Mouse (Mus musculus) embryonic facial prominence, embryonic 13.5 days (tissue): Measurements from ENCODE around the gene Cog7. TPM values are rescaled to one million over a fixed set of nuclear protein-coding genes. Genes with fewer than 3 reads are reported as not detected.

Experiments used
- ATAC-seq: fragments of 200-750 bp; cut with Nextera tagmentation; 2 replicates; pipeline ENCODE4 v1.8.0; 2017; ENCODE audit warnings: low read depth; ENCODE audit not compliant: insufficient number of reproducible peaks, insufficient read depth, low FRiP score, low TSS enrichment
- H3K27ac ChIP-seq: fragments of 300-500 bp; sonication (generic); 2 replicates; pipeline ENCODE4 v1.5.1; 2015; ENCODE audit warnings: moderate library complexity, mild to moderate bottlenecking, inconsistent platforms
- H3K27me3 ChIP-seq: fragments of 300-500 bp; sonication (generic); 2 replicates; pipeline ENCODE4 v1.6.1; 2015; ENCODE audit warnings: mild to moderate bottlenecking, inconsistent platforms
- H3K36me3 ChIP-seq: fragments of 300-500 bp; sonication (generic); 2 replicates; pipeline ENCODE4 v1.6.1; 2015; ENCODE audit warnings: mild to moderate bottlenecking, inconsistent platforms
- H3K4me1 ChIP-seq: fragments of 300-500 bp; sonication (generic); 2 replicates; pipeline ENCODE4 v1.6.1; 2015; ENCODE audit warnings: inconsistent platforms
- H3K4me2 ChIP-seq: fragments of 300-500 bp; sonication (generic); 2 replicates; pipeline ENCODE4 v1.6.1; 2015; ENCODE audit warnings: moderate library complexity, mild to moderate bottlenecking, inconsistent platforms
- H3K4me3 ChIP-seq: fragments of 300-500 bp; sonication (generic); 2 replicates; pipeline ENCODE4 v1.5.1; 2015; ENCODE audit warnings: mild to moderate bottlenecking, inconsistent platforms
- H3K9ac ChIP-seq: fragments of 300-500 bp; sonication (generic); 2 replicates; pipeline ENCODE4 v1.6.1; 2015; ENCODE audit warnings: mild to moderate bottlenecking, inconsistent platforms
- H3K9me3 ChIP-seq: fragments of 300-500 bp; sonication (generic); 2 replicates; pipeline ENCODE4 v1.6.1; 2016; ENCODE audit warnings: inconsistent platforms
- WGBS: fragments of 180-500 bp; shearing (Covaris S2); methylation state at CpG from one replicate; pipeline ENCODE4 v1.1.7; 2015; ENCODE audit warnings: mixed read lengths; 5-methylcytosine and 5-hydroxymethylcytosine counted together
- polyA plus RNA-seq: library from polyadenylated mRNA; unstranded; fragments of >200 nt; fragmentation: Nextera tagmentation; extraction: Ambion mirVana; gene quantifications from 2 replicates; pipeline ENCODE4 v1.2.1, GENCODE M21; 2015

The Cog7 gene
- polyA plus RNA-seq, 1 experiment from 2014 or later, result 24.8 TPM

DNA sequence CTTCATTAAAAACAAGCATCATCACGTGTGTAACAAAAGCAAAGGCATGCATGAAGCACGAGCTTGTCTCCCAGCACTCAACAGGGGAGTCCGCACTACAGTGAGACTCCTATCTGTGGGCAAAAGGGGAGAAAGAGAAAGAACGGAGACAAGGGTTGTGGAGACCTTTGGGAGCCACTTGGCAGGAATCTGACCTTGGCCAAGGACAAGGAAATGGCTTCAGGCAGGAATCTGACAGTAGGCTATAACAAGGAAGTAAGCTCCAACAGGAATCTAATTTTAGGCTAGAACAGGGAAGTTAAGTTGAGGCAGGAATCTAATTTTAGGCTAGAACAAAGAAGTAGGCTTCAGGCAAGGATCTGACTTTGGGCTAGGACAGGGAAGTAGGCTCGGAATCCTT is 14.4 kb upstream of the Cog7 start:
- H3K9me3 ChIP-seq, result no peaks in the 10 kb centered on the region
- H3K4me2 ChIP-seq, result no peak overlapping the region
- no peak overlapping the region for H3K27ac ChIP-seq
- H3K4me3 ChIP-seq, result no peak overlapping the region
- no peaks in the 10 kb centered on the region for H3K27me3 ChIP-seq
- no peaks in the 10 kb centered on the region for H3K4me1 ChIP-seq
- H3K9ac ChIP-seq, result no peak overlapping the region
- H3K36me3 ChIP-seq, result peaks cover 92% of the 10 kb centered on the region
- 90% methylated on average over 5 of the region's 5 CpGs for WGBS
- ATAC-seq, result no peak

DNA sequence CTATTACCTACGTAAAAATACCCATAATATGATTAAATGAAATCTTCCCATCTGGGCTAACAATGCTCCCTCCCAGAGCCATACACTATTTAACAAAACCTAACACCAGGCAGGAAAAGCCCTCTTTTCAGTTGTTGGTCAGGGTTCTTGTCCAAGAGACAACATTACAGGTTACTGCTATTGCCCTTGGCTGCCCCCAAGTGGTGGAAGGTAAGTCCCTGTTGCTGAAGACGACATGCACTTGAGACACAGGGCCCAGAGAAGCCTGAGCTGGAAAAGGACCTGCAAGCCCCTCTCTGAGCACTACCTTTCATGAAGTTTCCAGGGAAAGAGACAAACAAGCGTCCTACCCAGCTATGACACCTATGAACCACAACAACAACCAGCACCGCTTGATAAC is 6.5 kb downstream of the Cog7 start:
- H3K9me3 ChIP-seq, result no peaks in the 10 kb centered on the region
- no peaks in the 10 kb centered on the region for H3K27me3 ChIP-seq
- no peak overlapping the region for H3K9ac ChIP-seq
- H3K27ac ChIP-seq, result no peak overlapping the region
- ATAC-seq, result no peak
- no peaks in the 10 kb centered on the region for H3K4me1 ChIP-seq
- H3K4me3 ChIP-seq, result no peak overlapping the region
- 53% methylated on average over 4 of the region's 4 CpGs for WGBS
- peaks cover 56% of the 10 kb centered on the region for H3K36me3 ChIP-seq
- H3K4me2 ChIP-seq, result no peak overlapping the region

DNA sequence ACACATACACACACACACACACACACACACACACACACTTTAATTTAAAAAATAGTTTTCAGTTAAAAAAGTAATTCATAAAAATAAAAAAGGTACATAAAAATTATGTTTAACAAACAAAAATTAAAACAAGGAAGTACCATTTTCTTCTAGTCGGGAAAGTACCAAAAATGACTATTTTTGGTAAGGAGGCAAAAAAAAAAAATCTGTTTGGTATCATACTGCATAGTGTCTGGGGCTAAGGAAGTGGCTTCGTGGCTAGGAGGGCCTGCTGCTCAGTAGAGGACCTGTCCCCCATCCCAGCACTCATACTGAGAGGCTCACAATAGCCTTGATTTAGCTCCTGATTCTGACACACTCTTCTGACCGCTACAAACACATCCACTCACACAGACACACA is 9.8 kb downstream of the Cog7 start:
- no peaks in the 10 kb centered on the region for H3K9me3 ChIP-seq
- no peaks in the 10 kb centered on the region for H3K27me3 ChIP-seq
- H3K4me2 ChIP-seq, result no peak overlapping the region
- H3K36me3 ChIP-seq, result peaks cover 60% of the 10 kb centered on the region
- H3K9ac ChIP-seq, result no peak overlapping the region
- no peak overlapping the region for H3K27ac ChIP-seq
- no peaks in the 10 kb centered on the region for H3K4me1 ChIP-seq
- H3K4me3 ChIP-seq, result no peak overlapping the region
- ATAC-seq, result no peak
- WGBS, result 89% methylated on average over 3 of the region's 3 CpGs

DNA sequence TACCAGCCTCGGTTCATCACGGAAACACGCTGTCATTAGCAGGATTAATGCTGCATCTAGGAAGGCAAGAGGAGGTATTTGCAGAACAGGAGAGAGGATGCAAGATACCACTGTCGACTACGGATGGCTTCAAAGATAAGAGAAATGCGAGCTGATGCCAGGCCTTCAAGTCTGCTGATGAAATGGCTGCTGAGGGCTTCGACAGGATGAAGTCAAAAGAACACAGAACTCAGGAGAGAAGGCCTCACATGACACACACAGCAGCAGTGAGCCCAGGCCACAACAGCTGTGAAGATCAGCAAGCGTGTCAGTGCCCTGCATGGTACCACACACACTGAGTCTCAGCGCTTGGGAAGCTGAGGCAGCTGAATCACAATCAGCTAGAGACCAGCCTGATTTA is 11.3 kb downstream of the Cog7 start:
- H3K9me3 ChIP-seq, result no peaks in the 10 kb centered on the region
- no peaks in the 10 kb centered on the region for H3K4me1 ChIP-seq
- H3K27ac ChIP-seq, result no peak overlapping the region
- no peak overlapping the region for H3K9ac ChIP-seq
- no peak overlapping the region for H3K4me3 ChIP-seq
- H3K4me2 ChIP-seq, result no peak overlapping the region
- peaks cover 56% of the 10 kb centered on the region for H3K36me3 ChIP-seq
- WGBS, result 87% methylated on average over 9 of the region's 9 CpGs
- no peaks in the 10 kb centered on the region for H3K27me3 ChIP-seq
- no peak for ATAC-seq

DNA sequence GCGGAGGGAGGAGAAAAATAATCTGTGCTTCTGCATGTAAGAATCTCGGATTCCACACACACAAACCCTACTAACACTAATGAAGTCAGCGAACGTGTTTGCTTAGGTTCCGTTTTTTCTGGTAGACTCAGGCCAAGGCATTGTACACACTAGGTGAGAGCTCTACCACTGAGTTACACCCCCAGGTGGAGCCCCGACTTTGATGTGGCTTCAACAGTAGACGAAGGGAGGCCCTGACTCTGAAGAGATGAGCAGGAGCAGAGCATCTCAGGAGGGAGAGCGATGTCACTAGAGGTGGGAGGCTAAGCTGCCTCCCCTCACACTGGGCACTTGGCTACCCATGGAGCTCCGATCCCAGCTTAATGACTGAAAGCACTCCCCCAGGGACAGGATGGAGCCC is 12.7 kb downstream of the Cog7 start:
- 85% methylated on average over 9 of the region's 9 CpGs for WGBS
- Histone ChIP-seq H3K9me3 (no peaks in the 10 kb centered on the region), H3K4me2 (no peak overlapping the region), H3K9ac (no peak overlapping the region), H3K27me3 (no peaks in the 10 kb centered on the region), H3K4me1 (no peaks in the 10 kb centered on the region), H3K36me3 (peaks cover 52% of the 10 kb centered on the region), H3K4me3 (no peak overlapping the region), H3K27ac (no peak overlapping the region)
- no peak for ATAC-seq

DNA sequence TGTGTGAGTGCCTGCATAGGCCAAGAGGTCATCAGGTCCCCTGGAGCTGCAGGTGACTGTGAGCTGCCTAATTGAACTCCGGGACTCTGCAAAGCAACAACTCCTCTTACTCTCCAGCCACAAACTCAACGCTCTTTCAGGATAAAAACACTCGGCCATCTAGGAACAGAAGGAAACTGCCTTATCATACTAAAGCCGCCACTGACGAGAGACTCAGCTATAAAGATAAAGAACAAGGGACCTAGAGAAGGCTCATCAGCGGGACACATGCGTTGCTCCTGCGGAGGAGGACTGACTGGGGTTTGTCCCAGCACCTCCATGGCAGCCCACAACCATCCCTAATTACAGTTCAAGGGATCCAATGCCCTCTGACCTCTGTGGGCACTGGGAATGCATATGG is 13.3 kb downstream of the Cog7 start:
- Histone ChIP-seq H3K36me3 (peaks cover 49% of the 10 kb centered on the region), H3K27ac (no peak overlapping the region), H3K4me2 (no peak overlapping the region), H3K4me3 (no peak overlapping the region), H3K4me1 (no peaks in the 10 kb centered on the region; the same call in 1 of the 2 replicates), H3K9ac (no peak overlapping the region), H3K27me3 (no peaks in the 10 kb centered on the region), H3K9me3 (no peaks in the 10 kb centered on the region)
- WGBS, result 86% methylated on average over 8 of the region's 8 CpGs
- ATAC-seq, result no peak

DNA sequence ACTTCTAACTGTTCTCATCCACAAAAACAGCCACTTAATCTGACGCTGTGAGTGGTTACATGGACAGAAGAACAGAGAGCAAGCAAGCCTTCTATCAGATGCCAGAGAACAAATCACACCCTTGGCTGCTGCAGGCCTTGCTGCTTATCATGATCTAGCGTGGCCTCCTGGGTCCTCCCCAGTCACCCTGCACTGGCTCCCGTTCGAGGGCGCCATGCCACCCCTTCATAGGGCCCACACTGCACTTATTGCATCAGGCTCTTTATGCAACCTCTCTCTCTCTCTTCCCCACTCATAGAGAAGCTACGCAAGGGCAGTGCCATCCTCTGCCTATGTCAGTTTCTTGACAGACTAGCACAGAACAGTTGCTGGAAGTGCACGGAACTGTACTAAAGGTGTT is 15.3 kb downstream of the Cog7 start:
- no peak for ATAC-seq
- no peak overlapping the region for H3K9ac ChIP-seq
- H3K4me3 ChIP-seq, result no peak overlapping the region
- H3K27me3 ChIP-seq, result no peaks in the 10 kb centered on the region
- no peaks in the 10 kb centered on the region for H3K9me3 ChIP-seq
- peaks cover 57% of the 10 kb centered on the region for H3K36me3 ChIP-seq
- no peak overlapping the region for H3K4me2 ChIP-seq
- H3K27ac ChIP-seq, result no peak overlapping the region
- H3K4me1 ChIP-seq, result no peaks in the 10 kb centered on the region; the same call in 1 of the 2 replicates
- 87% methylated on average over 7 of the region's 7 CpGs for WGBS

DNA sequence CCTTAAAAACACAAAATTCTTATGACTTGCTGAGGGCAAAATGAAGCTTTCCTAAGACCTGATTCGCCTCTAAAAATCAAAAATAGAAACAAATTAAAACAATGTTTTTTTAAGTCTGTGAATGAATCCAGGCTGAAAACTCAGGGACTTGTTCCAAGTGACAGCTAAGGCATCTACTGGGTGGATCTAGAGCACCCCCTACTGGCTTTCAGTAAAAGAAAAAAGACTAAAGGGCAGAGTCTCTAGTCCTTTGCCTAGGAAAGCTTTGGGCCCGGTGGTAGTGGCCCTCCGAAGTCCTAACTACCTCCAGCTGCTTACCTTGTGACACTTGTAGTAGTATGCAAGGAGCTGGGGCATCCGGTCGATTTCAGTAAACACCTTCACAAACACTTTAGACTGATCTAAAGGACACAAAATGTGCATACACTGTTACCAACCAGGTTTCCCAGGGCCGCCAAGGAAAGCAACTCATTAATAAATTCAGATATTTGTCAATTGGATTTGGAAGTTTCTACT is 17.6 kb downstream of the Cog7 start:
- Histone ChIP-seq H3K27ac (no peak overlapping the region), H3K27me3 (no peaks in the 10 kb centered on the region), H3K4me3 (no peak overlapping the region), H3K4me2 (no peak overlapping the region), H3K9me3 (no peaks in the 10 kb centered on the region), H3K4me1 (no peaks in the 10 kb centered on the region; the same call in 1 of the 2 replicates), H3K36me3 (peaks cover 49% of the 10 kb centered on the region), H3K9ac (no peak overlapping the region)
- 59% methylated on average over 6 of the region's 6 CpGs for WGBS
- ATAC-seq, result no peak

DNA sequence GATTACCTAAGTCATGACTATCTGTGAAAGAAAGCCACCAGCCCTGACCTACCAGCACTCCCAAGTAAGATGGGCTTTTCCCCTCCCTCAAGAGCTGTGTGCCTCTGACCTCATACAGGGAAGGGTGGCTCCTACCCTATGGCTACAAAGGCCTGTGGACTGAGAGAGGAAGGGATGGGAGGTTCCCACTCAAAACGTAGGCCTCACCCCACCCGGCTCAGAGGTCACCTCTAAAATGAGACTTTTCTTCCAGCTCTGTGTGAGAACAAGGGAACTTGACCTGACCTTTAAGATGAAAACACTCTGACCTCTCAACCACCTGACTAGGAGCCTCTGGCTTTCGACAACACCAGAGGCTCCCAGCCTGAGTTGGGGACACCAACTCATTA is 18.9 kb downstream of the Cog7 start:
- H3K4me2 ChIP-seq, result no peak overlapping the region
- peaks cover 48% of the 10 kb centered on the region for H3K36me3 ChIP-seq
- ATAC-seq, result no peak
- H3K9ac ChIP-seq, result no peak overlapping the region
- H3K9me3 ChIP-seq, result no peaks in the 10 kb centered on the region
- H3K4me1 ChIP-seq, result no peaks in the 10 kb centered on the region; the same call in 1 of the 2 replicates
- H3K4me3 ChIP-seq, result no peak overlapping the region
- 76% methylated on average over 3 of the region's 3 CpGs for WGBS
- no peak overlapping the region for H3K27ac ChIP-seq
- H3K27me3 ChIP-seq, result no peaks in the 10 kb centered on the region

DNA sequence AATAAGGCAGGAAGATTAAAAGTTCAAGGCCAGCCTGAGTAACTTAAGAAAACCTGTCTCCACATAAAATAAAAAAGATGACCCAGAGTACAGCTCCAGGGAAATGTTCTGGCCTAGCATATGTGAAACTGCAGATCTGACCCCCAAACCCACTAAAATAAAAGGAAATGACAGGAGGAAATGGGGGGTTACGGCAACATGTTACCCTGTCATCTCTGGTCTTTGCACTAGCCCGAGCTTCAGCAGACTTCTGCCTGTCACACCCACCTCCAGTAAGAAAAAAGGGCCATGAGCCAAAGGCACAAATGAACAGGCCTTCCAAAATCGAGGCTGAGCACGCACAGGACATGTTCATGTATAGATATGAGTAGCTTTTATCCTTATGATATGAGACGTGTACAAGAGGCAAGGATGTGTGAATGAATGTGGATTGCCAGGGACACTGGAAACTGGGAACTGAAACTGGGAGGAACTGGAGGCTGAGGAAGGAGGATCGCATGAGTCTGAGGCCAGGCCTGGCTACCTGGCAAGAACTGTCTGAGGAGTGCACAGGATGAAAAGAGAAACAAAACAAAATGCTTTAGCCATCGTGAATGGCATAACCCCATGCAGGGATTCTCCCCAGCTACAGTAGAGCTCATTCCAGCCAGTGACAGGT is 19.5 kb downstream of the Cog7 start:
- Histone ChIP-seq H3K27ac (no peak overlapping the region), H3K9ac (no peak overlapping the region), H3K4me3 (no peak overlapping the region), H3K4me1 (no peaks in the 10 kb centered on the region; the same call in 1 of the 2 replicates), H3K9me3 (no peaks in the 10 kb centered on the region), H3K4me2 (no peak overlapping the region), H3K36me3 (peaks cover 48% of the 10 kb centered on the region), H3K27me3 (no peaks in the 10 kb centered on the region)
- WGBS, result 83% methylated on average over 7 of the region's 7 CpGs
- ATAC-seq, result no peak

DNA sequence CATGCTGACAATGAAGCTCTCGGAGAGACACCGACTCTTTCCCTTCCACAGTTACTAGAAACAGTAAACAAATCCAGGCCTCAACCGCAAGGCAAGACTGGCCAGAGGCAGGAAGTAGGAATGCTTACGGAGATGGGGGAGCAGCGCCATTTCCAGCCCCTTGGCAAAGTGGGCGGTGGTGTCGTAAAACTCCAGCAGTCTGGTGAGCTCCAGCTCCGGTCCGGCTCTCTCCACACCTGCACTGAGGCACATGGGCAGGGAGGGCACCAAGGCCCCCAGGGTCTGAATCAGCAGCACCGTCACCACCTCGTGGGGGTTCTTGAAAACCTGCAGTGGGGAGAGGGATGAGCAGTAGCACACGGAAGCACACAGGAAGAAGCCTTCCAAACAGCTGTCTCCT is 25.7 kb downstream of the Cog7 start:
- Histone ChIP-seq H3K27ac (no peak overlapping the region), H3K4me2 (no peak overlapping the region), H3K4me3 (no peak overlapping the region), H3K36me3 (peaks cover 47% of the 10 kb centered on the region), H3K9me3 (no peaks in the 10 kb centered on the region), H3K27me3 (no peaks in the 10 kb centered on the region), H3K9ac (no peak overlapping the region), H3K4me1 (no peaks in the 10 kb centered on the region)
- ATAC-seq, result no peak
- 78% methylated on average over 12 of the region's 12 CpGs for WGBS

DNA sequence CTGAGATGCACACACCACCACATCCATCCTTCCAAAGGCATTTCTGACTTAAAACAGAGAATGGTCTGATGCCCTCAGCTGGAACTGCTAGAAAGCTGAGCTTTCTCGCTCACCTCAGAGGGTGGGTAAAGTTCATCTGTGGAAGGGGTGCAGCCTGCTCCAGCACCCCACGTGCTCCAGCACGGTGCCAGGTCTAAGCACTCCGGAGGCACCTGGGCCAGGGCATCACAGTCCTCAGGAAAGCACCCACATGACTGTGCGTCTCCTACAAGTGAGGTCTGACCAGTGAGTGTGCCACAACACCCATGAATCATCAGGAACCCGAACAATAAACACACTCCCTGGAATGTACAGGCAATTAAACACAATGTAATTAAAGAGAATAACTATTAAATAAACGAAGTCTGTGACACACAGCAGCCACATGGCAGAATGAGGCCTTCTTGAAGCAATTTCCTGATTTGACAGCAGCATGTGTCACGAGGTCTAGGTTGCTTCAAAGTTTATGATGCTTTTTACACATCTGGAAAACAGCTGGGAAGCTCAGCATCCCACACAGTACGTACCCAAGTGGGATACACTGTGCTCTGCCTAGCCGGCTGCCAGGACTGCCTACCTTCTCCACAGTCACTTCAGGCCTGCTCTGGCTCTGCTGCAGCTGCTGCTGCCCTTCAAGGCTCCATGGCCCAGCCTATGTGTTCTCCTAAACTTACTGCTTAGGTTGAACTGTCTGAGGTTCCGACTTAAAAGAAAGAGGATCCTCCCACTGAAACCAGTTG is 26.4 kb downstream of the Cog7 start:
- no peak overlapping the region; the same call in 1 of the 2 replicates for H3K27ac ChIP-seq
- H3K36me3 ChIP-seq, result peaks cover 50% of the 10 kb centered on the region
- 73% methylated on average over 11 of the region's 11 CpGs for WGBS
- H3K9me3 ChIP-seq, result no peaks in the 10 kb centered on the region
- H3K4me3 ChIP-seq, result no peak overlapping the region
- H3K4me1 ChIP-seq, result no peaks in the 10 kb centered on the region
- H3K27me3 ChIP-seq, result no peaks in the 10 kb centered on the region
- no peak for ATAC-seq
- no peak overlapping the region for H3K4me2 ChIP-seq
- no peak overlapping the region for H3K9ac ChIP-seq
